Mouse (Mus musculus) left cerebral cortex, adult 2 months (tissue): ENCODE measurements around the gene Osgep. TPM values are rescaled to one million over a fixed set of nuclear protein-coding genes. Genes with fewer than 3 reads are reported as not detected.
"Not testable (repeated sequence)": the region's sequence is repeated elsewhere in the genome, so short reads cannot be mapped to it uniquely, and the experiment has no call there.

Experiments used
- DNase-seq, 2 experiments: peaks; one replicate each; pipeline ENCODE4 v3.0.0; 2021 to 2022; ENCODE audit warnings: low spot score in 2 of 2, mixed read lengths in 1 of 2; ENCODE audit errors: extremely low spot score in 1 of 2
- H3K27ac ChIP-seq: fragments of 200-600 bp; 2 replicates; pipeline ENCODE4 v1.8.1; 2022
- H3K4me3 ChIP-seq: fragments of 200-600 bp; 2 replicates; pipeline ENCODE4 v1.8.1; 2022
- CTCF ChIP-seq: fragments of 200-600 bp; IDR thresholded peaks from 2 replicates; pipeline ENCODE4 v1.8.1; 2022; ENCODE audit warnings: antibody characterized with exemption, mild to moderate bottlenecking, moderate library complexity
- intact Hi-C: fragments of 180-260 bp; cut with DNase I; formaldehyde crosslinking; loops from one replicate; pipeline ENCODE4 v1.15.1; 2025
- total RNA-seq, 2 experiments: library from RNA; stranded (reverse); gene quantifications; 2 replicates each; pipeline ENCODE4 v1.2.3; 2021

Gene Osgep
- total RNA-seq, 2 experiments from 2014 or later = 29.2 to 34.8 TPM

DNA sequence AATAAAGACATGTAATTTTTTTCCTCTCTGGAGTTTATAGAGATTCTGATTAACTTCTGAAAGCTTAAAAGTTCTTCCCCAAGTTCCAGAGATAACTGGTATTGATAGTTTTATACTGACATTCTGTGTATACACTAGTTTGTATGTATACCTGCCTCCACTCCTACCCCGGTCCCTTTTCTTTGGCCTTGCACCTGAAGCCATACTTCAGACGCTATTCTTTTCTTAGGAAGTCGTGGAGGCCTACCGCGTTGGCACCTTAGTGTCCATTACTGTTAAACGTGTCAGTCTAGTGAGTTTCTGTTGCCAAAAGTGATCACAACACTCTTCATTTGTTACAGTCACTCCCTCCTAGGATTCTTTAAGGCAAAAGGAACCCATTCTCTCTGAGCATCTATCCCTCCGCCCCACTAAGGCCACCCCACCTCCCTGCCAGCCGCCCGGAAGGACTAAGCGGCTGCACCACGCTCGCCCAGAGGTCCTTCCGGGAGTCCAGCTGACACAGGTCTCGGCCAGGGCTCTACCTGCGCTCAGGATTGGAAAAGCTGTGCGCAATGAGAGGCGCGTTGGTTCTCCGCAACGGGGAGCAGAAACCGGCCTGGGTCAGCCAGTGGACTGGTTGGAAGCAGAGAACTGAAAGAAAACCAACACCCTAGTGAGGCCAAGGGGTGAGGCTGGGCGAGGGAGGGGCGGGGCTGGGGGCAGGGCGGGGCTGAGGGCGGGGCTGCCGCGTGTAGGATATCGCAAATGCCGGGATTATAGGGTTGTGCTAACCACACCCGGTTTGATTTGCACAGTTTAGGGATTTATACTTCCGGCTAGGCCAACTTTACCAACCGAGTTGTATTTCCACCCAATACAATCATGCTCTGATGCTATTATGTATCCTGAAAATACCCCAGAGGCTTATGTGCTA, 54.5 kb downstream of the Osgep start, which contains the start of gene Tep1:
TSS of gene Tep1 (minus strand) at position 672 of the 916 bp plus-strand sequence.
- peak; percentile 35 to 55 for DNase-seq
- TF ChIP-seq CTCF = no peak
- Histone ChIP-seq H3K27ac (peak within 1 kb of the TSS; percentile 66), H3K4me3 (peak within 1 kb of the TSS; percentile 59)
- intact Hi-C loops = loop anchor here (1.0 kb wide), 1 partner anchor 63 kb away; the partner anchor contains the start of genes Ccnb1ip1 and Parp2

DNA sequence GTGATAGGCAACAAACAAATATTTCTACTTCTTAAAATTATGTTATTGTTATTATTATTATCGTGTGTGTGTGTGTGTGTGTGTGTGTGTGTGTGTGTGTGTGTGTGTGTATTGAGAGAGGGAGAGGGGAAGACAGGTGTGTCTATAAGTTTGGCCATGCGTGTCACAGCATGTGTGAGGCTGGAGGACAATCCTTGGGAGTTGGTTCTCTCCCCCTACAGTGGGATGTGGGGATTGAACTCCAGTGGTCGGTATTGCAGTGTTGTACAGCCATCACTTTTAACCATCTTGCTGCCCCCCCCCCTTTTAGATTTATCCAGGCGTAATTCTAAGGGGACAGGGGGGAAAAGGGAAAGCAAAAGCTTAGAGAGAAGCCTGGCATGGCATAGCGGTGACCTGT, 56.0 kb downstream of the Osgep start:
- no peak overlapping the region for H3K4me3 ChIP-seq
- TF ChIP-seq CTCF = no peak
- intact Hi-C loops = no loop called here
- no peak for DNase-seq
- H3K27ac ChIP-seq = no peak overlapping the region

DNA sequence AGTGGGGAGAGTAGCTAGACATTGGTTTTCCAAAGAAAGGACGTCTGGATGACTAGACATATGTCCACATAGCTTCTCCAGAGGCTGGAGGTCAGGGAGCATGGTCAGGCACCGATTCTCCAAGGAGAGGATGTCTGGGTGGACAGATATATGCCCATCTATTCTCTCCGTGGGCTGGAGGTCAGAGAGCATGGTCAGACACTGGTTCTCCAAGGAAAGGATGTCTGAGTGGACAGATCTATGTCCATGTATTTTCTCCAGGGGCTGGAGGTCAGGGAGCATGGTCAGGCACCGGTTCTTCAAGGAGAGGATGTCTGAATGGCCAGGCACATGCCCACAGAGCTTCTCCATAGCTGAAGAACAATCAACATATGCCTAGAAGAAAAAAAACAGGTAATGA, 56.5 kb downstream of the Osgep start:
- DNase-seq = no peak
- Histone ChIP-seq H3K27ac (no peak overlapping the region), H3K4me3 (no peak overlapping the region)
- no peak for TF ChIP-seq CTCF
- intact Hi-C loops = no loop called here

DNA sequence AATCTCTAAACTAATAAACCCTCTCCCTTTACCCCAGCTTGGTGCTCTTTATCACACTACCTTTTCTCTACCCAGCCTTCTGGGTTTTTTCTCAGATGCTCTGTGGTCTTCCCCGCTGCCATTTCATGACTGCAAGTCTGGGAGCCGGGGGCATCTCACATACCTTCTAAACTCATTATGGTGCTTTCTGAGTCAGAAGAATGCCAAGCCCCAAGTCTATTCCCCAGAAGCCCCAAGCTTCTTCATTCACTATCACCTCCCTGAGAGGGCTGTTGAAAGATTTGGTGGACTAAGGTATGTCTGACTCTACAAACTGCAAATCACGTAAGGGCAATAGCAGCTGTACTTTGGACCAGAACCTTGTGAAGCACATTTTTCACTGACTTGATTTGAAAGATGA, 57.7 kb downstream of the Osgep start:
- intact Hi-C loops = no loop called here
- H3K27ac ChIP-seq = no peak overlapping the region
- DNase-seq = no peak
- H3K4me3 ChIP-seq = no peak overlapping the region
- no peak for TF ChIP-seq CTCF

GRCm38 (mm10) chr14:50865005-50865404, 59.7 kb downstream of the Osgep start:
- H3K4me3 ChIP-seq, H3K27ac ChIP-seq, DNase-seq, intact Hi-C loops: not testable (repeated sequence)

DNA sequence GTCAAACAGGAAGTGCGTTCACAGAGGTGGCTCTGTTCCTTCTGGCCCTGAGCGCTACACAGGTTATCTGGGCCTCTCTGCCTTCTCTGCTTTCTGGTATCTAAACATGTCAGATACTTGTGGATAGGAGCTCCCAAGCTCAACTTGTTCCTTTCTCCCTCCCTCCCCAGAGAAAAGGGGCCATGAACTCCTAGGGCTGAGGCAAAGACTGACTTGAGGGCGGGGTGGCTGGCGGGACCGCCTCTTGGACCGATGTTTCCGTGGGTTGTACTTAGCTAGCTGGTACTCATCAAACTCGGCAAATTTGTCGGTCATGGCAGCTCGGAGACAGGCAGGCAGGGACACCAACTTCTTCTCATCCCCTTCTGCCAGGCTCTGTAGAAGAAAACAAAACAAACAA, 62.1 kb downstream of the Osgep start:
- no peak for DNase-seq
- intact Hi-C loops = no loop called here
- Histone ChIP-seq H3K4me3 (no peak overlapping the region), H3K27ac (no peak overlapping the region)
- no peak for TF ChIP-seq CTCF

Other genes starting within 250 kb of the Osgep start
- gene Olfr747, start 231.7 kb downstream of the Osgep start, total RNA-seq = not detected
- not detected for gene Olfr748, start 217.5 kb downstream of the Osgep start, total RNA-seq
- gene Olfr749, start 179.8 kb downstream of the Osgep start, total RNA-seq = not detected
- gene Ttc5, start 139.4 kb downstream of the Osgep start, total RNA-seq = 10 to 100 TPM; 50.8 to 62.1 TPM
- not detected for gene Ccnb1ip1, start 117.2 kb downstream of the Osgep start, total RNA-seq
- 10 to 100 TPM; 25.8 to 27.1 TPM for gene Parp2, start 117.1 kb downstream of the Osgep start, total RNA-seq
- 1 to 10 TPM; 3.2 to 4.4 TPM for gene Tep1, start 54.3 kb downstream of the Osgep start, total RNA-seq
- gene Klhl33, start 27.4 kb downstream of the Osgep start, total RNA-seq = 1 to 10 TPM; 4.8 to 6.4 TPM
- gene Apex1, start 75 bp upstream of the Osgep start, total RNA-seq = 10 to 100 TPM; 54.9 to 58.8 TPM
- 10 to 100 TPM; 95.6 to 98.2 TPM for gene Pip4p1, start 6.0 kb upstream of the Osgep start, total RNA-seq
- 10 to 100 TPM; 11.7 to 13.3 TPM for gene Pnp, start 6.2 kb upstream of the Osgep start, total RNA-seq
- 1 to 10 TPM; 8.4 to 9.2 TPM for gene Gm49342, start 19.6 kb upstream of the Osgep start, total RNA-seq
- under 1 TPM; 0.81 to 0.84 TPM for gene Pnp2, start 31.1 kb upstream of the Osgep start, total RNA-seq
- gene Rnase10, start 82.9 kb upstream of the Osgep start, total RNA-seq = not detected
- gene Rnase9, start 117.0 kb upstream of the Osgep start, total RNA-seq = not detected
- not detected for gene Rnase11, start 125.3 kb upstream of the Osgep start, total RNA-seq
- not detected for gene Rnase12, start 132.8 kb upstream of the Osgep start, total RNA-seq
- gene Olfr750, start 149.5 kb upstream of the Osgep start, total RNA-seq = not detected
- gene Rnase4, start 166.2 kb upstream of the Osgep start, total RNA-seq = 10 to 100 TPM; 14.6 to 15.4 TPM
- 1 to 10 TPM; 3.0 to 3.9 TPM for gene Ang, start 166.3 kb upstream of the Osgep start, total RNA-seq
- not detected for gene Eddm3b, start 189.5 kb upstream of the Osgep start, total RNA-seq
- gene Rnase6, start 199.0 kb upstream of the Osgep start, total RNA-seq = under 1 TPM in 1 of 2 experiments, not detected in 1; 0.35 TPM
- under 1 TPM; 0.70 to 0.96 TPM for gene Rnase1, start 221.9 kb upstream of the Osgep start, total RNA-seq
- gene Rnase2b, start 237.4 kb upstream of the Osgep start, total RNA-seq = not detected